Mouse (Mus musculus) cerebellum, postnatal 25 days (tissue): ENCODE data around the gene Pck2.

ENCODE experiments used
- DNase-seq, 2 experiments: peaks; one replicate each; pipeline ENCODE4 v3.0.0; 2021; ENCODE audit warnings: mixed read lengths in 2 of 2

Gene Pck2

GRCm38 (mm10) chr14:55577871-55578667 lies 38.0 kb downstream of the Pck2 start, which contains the start of gene Psme1:
Gene Psme1, plus strand, starts transcription at chr14:55578123.
- peak; percentile 70 to 74 for DNase-seq

GRCm38 (mm10) chr14:55578668-55579269 lies 38.7 kb downstream of the Pck2 start:
- DNase-seq: peak in 1 of 2 experiments; percentile 67

- DNase-seq: no peak
These were observed 39.7 kb downstream of the Pck2 start for GRCm38 (mm10) chr14:55579511-55580496.

GRCm38 (mm10) chr14:55580731-55581130 lies 40.7 kb downstream of the Pck2 start:
- no peak for DNase-seq

GRCm38 (mm10) chr14:55581981-55582681 lies 42.1 kb downstream of the Pck2 start:
- DNase-seq: no peak

GRCm38 (mm10) chr14:55584303-55584701 lies 44.2 kb downstream of the Pck2 start:
- DNase-seq: no peak

GRCm38 (mm10) chr14:55584702-55585565 lies 44.9 kb downstream of the Pck2 start, which contains the start of gene Emc9:
Gene Emc9, minus strand, starts transcription at chr14:55585302.
- DNase-seq: peak; percentile 82 to 85

- DNase-seq: no peak
These were observed 45.5 kb downstream of the Pck2 start for GRCm38 (mm10) chr14:55585566-55585960.

- DNase-seq: no peak
These were observed 46.1 kb downstream of the Pck2 start for GRCm38 (mm10) chr14:55586149-55586548.

- no peak for DNase-seq
These were observed 49.2 kb downstream of the Pck2 start for GRCm38 (mm10) chr14:55589271-55589670.

- DNase-seq: no peak
These were observed 49.8 kb downstream of the Pck2 start for GRCm38 (mm10) chr14:55589771-55590448.

- peak; percentile 76 to 83 for DNase-seq
These were observed 50.8 kb downstream of the Pck2 start, which contains the start of gene Psme2 for GRCm38 (mm10) chr14:55590748-55591330. Gene Psme2, minus strand, starts transcription at chr14:55591113.

GRCm38 (mm10) chr14:55591331-55591891 lies 51.3 kb downstream of the Pck2 start, which contains the start of gene Rnf31:
Gene Rnf31, plus strand, starts transcription at chr14:55591708.
- DNase-seq: peak; percentile 90 to 94

- DNase-seq: peak; percentile 33 to 54
These were observed 52.2 kb downstream of the Pck2 start for GRCm38 (mm10) chr14:55592226-55592625.

GRCm38 (mm10) chr14:55596036-55596690 lies 56.1 kb downstream of the Pck2 start:
- DNase-seq: no peak

- DNase-seq: no peak
These were observed 58.7 kb downstream of the Pck2 start for GRCm38 (mm10) chr14:55598521-55599390.
